Mouse (Mus musculus) heart, postnatal 0 days (tissue): Measurements from ENCODE around the gene Selenoo. TPM values are rescaled to one million over a fixed set of nuclear protein-coding genes. Genes with fewer than 3 reads are reported as not detected.

Experiments
- ATAC-seq: fragments of 200-750 bp; cut with Nextera tagmentation; 2 replicates; pipeline ENCODE4 v1.8.0; 2017; ENCODE audit warnings: low read depth, moderate number of reproducible peaks, moderate library complexity; ENCODE audit not compliant: insufficient read depth
- DNase-seq: peaks from one replicate; pipeline ENCODE4 v3.0.0-alpha.2; 2016; ENCODE audit warnings: low spot score
- H3K27ac ChIP-seq: fragments of 300-500 bp; sonication (generic); 2 replicates; pipeline ENCODE4 v1.5.1; 2014; ENCODE audit warnings: low read depth, mild to moderate bottlenecking
- H3K27me3 ChIP-seq: fragments of 300-500 bp; sonication (generic); 2 replicates; pipeline ENCODE4 v1.6.1; 2014; ENCODE audit warnings: low read length, mixed read lengths; ENCODE audit not compliant: control insufficient read depth, insufficient read depth
- H3K36me3 ChIP-seq: fragments of 300-500 bp; sonication (generic); replicated peaks from 2 replicates; pipeline ENCODE4 v1.6.1; 2014; ENCODE audit warnings: low read length, mixed read lengths; ENCODE audit not compliant: control insufficient read depth, insufficient read depth
- H3K4me1 ChIP-seq: fragments of 300-500 bp; sonication (generic); 2 replicates; pipeline ENCODE4 v1.6.1; 2014; ENCODE audit warnings: antibody characterized with exemption; ENCODE audit not compliant: control insufficient read depth, insufficient read depth
- H3K4me2 ChIP-seq: fragments of 300-500 bp; sonication (generic); 2 replicates; pipeline ENCODE4 v1.6.1; 2014; ENCODE audit warnings: low read depth, mild to moderate bottlenecking, low read length, moderate library complexity
- H3K4me3 ChIP-seq: fragments of 300-500 bp; sonication (generic); 2 replicates; pipeline ENCODE4 v1.5.1; 2014; ENCODE audit warnings: low read depth, low read length
- H3K9ac ChIP-seq: fragments of 300-500 bp; sonication (generic); replicated peaks from 2 replicates; pipeline ENCODE4 v1.6.1; 2014; ENCODE audit warnings: low read depth, low read length, mixed read lengths
- H3K9me3 ChIP-seq: fragments of 300-500 bp; sonication (generic); replicated peaks from 2 replicates; pipeline ENCODE4 v1.6.1; 2016; ENCODE audit warnings: low read length; ENCODE audit not compliant: control insufficient read depth
- CTCF ChIP-seq: IDR thresholded peaks from 2 replicates; pipeline ENCODE4 v1.5.1; 2016; ENCODE audit warnings: antibody characterized with exemption, control low read depth, low read depth
- EP300 ChIP-seq: IDR thresholded peaks from 2 replicates; pipeline ENCODE4 v1.6.1; 2016; ENCODE audit warnings: antibody characterized with exemption, low read depth
- WGBS: fragments of 180-500 bp; shearing (Covaris S2); extraction: QIAGEN DNeasy Blood & Tissue Kit; methylation state at CpG from one replicate; pipeline ENCODE4 v1.1.7; 2014; 5-methylcytosine and 5-hydroxymethylcytosine counted together
- polyA plus RNA-seq: library from polyadenylated mRNA; unstranded; fragments of >200 nt; fragmentation: Nextera tagmentation; extraction: Ambion mirVana; gene quantifications from 2 replicates; pipeline ENCODE4 v1.2.1, GENCODE M21; 2015
- total RNA-seq: library from RNA; depleted of rRNA; stranded (reverse); fragments of >200 nt; gene quantifications from 2 replicates; pipeline ENCODE4 v1.2.3, GENCODE M21; 2014; ENCODE audit warnings: low replicate concordance

The Selenoo gene
- total and polyA plus RNA-seq, 2 experiments from 2014 or later, result 11.3 to 39.1 TPM

DNA sequence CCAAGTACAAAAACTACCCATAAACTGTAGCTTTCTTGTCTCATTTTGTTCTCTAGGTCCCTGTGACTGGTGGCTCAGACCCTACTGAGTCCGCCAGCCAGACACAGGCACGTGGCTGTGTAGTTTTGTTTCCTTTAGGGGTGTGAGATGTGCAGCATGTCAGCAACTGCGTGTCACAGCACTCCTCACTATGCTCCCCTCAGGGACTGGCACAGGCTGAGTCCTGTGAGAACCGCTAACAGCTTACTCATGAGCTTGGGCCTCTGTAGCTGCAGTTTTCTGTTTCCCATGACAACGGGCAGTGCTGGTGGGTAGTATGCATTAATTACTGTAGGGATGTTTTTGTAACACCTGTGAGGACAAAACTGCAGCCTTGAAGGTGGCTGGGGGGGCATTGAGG, 3.3 kb downstream of the Selenoo start:
- DNase-seq (no peak), ATAC-seq (no peak)
- Histone ChIP-seq H3K4me3 (no peak overlapping the region), H3K9ac (no peak overlapping the region), H3K27me3 (no peaks in the 10 kb centered on the region), H3K36me3 (peaks cover 48% of the 10 kb centered on the region), H3K4me2 (no peak overlapping the region), H3K9me3 (no peaks in the 10 kb centered on the region), H3K27ac (no peak overlapping the region), H3K4me1 (peaks cover 10% of the 10 kb centered on the region; the same call in 1 of the 2 replicates)
- TF ChIP-seq EP300 (no peak), CTCF (no peak)
- 78% methylated on average over 5 of the region's 5 CpGs for WGBS

DNA sequence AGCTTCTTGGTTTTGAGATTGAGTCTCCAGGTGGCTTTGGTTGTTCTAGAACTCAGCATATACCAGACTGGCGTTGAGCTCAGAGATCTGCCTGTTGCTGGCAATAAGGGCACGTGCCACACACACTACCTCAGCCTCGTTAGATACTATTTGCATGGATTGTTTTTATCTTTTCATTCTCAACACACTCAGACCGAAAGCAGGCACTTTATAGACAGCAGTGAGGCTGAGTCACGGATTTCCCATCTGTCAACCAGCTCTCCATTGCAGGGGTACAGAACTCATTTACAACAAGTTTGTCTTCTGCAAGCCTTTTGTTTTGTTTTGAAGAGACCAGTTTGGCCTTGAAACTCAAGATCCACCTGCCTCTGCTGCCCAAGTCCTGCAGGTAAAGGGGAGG, 8.6 kb downstream of the Selenoo start:
- Histone ChIP-seq H3K27me3 (no peaks in the 10 kb centered on the region), H3K4me1 (no peaks in the 10 kb centered on the region), H3K27ac (no peak overlapping the region), H3K36me3 (peaks cover 98% of the 10 kb centered on the region), H3K9me3 (no peaks in the 10 kb centered on the region), H3K4me3 (no peak overlapping the region), H3K9ac (no peak overlapping the region), H3K4me2 (no peak overlapping the region)
- no peak for TF ChIP-seq EP300
- WGBS, result 89% methylated on average over 5 of the region's 5 CpGs
- no peak for DNase-seq
- no peak for ATAC-seq

DNA sequence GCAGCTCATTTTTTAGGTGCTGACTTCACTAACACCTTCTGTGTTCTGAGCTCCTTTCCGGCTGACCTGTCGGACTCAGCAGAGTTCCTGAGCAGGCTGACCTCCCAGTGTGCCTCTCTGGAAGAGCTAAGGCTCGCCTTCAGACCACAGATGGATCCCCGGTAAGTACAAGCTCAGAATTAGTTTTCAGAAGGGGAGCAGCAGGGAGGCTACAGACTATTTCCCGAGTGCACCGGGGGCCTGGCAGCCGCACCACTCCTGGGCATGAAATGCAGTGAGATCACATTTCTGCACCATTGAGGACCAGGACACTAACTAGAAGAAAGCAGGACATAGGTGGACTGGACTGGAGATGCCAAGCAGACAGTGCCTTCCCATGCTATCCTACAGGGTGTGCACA, 9.7 kb downstream of the Selenoo start:
- Histone ChIP-seq H3K9ac (no peak overlapping the region), H3K4me2 (no peak overlapping the region), H3K4me1 (no peaks in the 10 kb centered on the region), H3K9me3 (no peaks in the 10 kb centered on the region), H3K36me3 (peaks cover 97% of the 10 kb centered on the region), H3K27me3 (no peaks in the 10 kb centered on the region), H3K27ac (no peak overlapping the region), H3K4me3 (no peak overlapping the region)
- DNase-seq (no peak), ATAC-seq (no peak)
- WGBS, result 88% methylated on average over 7 of the region's 7 CpGs
- TF ChIP-seq CTCF (no peak), EP300 (no peak)

DNA sequence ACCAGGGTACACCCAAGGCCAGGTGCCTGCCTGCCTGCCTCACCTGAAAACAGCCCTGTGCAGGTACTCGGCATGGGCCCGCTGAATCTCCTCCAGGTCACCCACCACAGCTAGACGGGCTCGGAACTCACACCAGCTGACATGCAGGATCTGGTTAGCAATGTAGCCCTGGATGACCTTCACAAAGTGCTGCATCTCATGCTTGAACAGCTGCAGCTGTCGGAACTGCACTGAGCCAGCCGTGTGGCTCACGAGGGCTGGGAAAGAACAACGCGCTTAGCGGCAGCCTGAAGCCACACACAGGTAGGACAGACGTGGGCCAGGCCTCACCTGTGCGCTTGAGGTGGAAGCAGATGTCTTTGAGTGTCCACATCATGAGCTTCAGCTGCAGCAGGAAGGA, 11.9 kb downstream of the Selenoo start:
- Histone ChIP-seq H3K9ac (no peak overlapping the region), H3K27me3 (no peaks in the 10 kb centered on the region), H3K27ac (no peak overlapping the region), H3K4me1 (no peaks in the 10 kb centered on the region), H3K4me2 (no peak overlapping the region), H3K4me3 (no peak overlapping the region), H3K9me3 (no peaks in the 10 kb centered on the region), H3K36me3 (peaks cover 97% of the 10 kb centered on the region)
- 82% methylated on average over 12 of the region's 12 CpGs for WGBS
- DNase-seq, result no peak
- no peak for ATAC-seq
- TF ChIP-seq CTCF, result no peak
- no peak for TF ChIP-seq EP300

DNA sequence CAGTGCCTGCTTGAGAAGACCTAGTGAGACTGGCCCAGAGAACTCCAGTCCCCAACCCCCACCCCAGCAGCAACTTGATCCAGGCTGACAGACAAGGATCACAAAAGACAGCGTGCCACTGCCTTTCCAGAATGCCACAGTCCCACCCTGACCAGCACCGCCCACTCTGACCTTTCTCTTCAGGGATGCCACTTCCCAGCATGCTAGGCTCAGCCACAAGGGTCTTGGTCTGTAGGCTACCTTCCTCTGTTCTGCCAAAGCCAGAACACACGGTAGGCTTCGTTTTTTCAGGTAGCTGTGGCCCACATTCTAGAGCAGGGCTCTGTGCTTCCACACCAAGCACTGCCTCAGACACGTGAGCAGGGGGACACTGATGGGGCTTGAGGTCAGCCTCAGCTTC, 13.8 kb downstream of the Selenoo start:
- Histone ChIP-seq H3K4me3 (no peak overlapping the region), H3K9me3 (no peaks in the 10 kb centered on the region), H3K36me3 (peaks cover 95% of the 10 kb centered on the region), H3K4me1 (no peaks in the 10 kb centered on the region), H3K9ac (no peak overlapping the region), H3K27me3 (no peaks in the 10 kb centered on the region), H3K27ac (no peak overlapping the region), H3K4me2 (no peak overlapping the region)
- WGBS, result 79% methylated on average over 5 of the region's 5 CpGs
- ATAC-seq (no peak), DNase-seq (no peak)
- no peak for TF ChIP-seq CTCF
- no peak for TF ChIP-seq EP300

DNA sequence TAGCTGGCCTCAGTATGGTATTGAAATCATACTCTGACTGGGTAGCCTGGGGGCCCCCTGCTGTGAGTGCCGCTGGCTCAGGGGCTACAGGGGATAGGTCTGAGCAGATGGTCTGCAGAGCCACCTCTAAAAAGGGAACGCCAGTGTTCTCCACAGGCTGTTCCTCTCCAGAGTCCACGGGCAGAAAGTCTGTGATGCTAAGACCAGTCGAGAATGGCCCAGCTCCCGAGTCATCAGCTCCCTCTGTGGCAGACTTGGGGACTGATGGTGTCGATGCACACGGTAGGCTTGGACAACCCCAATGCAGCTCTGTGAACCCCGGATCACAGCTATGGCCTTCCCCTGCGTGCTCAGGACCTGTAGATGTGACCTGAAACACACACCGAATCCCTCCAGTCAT, 15.0 kb downstream of the Selenoo start:
- H3K4me2 ChIP-seq, result no peak overlapping the region
- no peak for ATAC-seq
- H3K9ac ChIP-seq, result no peak overlapping the region
- H3K4me1 ChIP-seq, result no peaks in the 10 kb centered on the region
- H3K27me3 ChIP-seq, result no peaks in the 10 kb centered on the region
- no peak for DNase-seq
- no peak for TF ChIP-seq EP300
- no peak for TF ChIP-seq CTCF
- 85% methylated on average over 10 of the region's 10 CpGs for WGBS
- peaks cover 95% of the 10 kb centered on the region for H3K36me3 ChIP-seq
- no peak overlapping the region for H3K27ac ChIP-seq
- H3K9me3 ChIP-seq, result no peaks in the 10 kb centered on the region
- no peak overlapping the region for H3K4me3 ChIP-seq
